Mouse (Mus musculus) thymus, adult 2 months (tissue): ENCODE measurements at regions not wholly inside any gene's neighbourhood (a gene's known extent, or its start where the extent isn't known, plus 50 kb on each side); places are given as distances from the start of the nearest gene placed in this dataset.

ENCODE experiments used
- CTCF ChIP-seq: fragments of 200-500 bp; IDR thresholded peaks from 2 replicates; pipeline ENCODE4 v1.5.1; 2012; ENCODE audit warnings: mild to moderate bottlenecking, control low read depth, low read length, moderate library complexity, borderline replicate concordance; ENCODE audit not compliant: control insufficient read depth, poor library complexity, insufficient read depth; ENCODE audit errors: extremely low read depth
- POLR2A ChIP-seq: fragments of 200-500 bp; IDR thresholded peaks from 2 replicates; pipeline ENCODE4 v1.6.1; 2012; ENCODE audit warnings: mild to moderate bottlenecking, low read length, control low read depth, moderate library complexity; ENCODE audit not compliant: control insufficient read depth, poor library complexity, insufficient read depth; ENCODE audit errors: extremely low read depth

GRCm38 (mm10) chr15:58728264-58728663, 160.8 kb upstream of the Gm49356 start:
- TF ChIP-seq POLR2A = no peak
- no peak for TF ChIP-seq CTCF
